Mouse (Mus musculus): ENCODE results near the gene Ank2. TPM values are rescaled to one million over a fixed set of nuclear protein-coding genes. Genes with fewer than 3 reads are reported as not detected.

Ank2 gene
- polyA plus RNA-seq, 1 experiment from 2014 or later = 5.1 TPM

DNA sequence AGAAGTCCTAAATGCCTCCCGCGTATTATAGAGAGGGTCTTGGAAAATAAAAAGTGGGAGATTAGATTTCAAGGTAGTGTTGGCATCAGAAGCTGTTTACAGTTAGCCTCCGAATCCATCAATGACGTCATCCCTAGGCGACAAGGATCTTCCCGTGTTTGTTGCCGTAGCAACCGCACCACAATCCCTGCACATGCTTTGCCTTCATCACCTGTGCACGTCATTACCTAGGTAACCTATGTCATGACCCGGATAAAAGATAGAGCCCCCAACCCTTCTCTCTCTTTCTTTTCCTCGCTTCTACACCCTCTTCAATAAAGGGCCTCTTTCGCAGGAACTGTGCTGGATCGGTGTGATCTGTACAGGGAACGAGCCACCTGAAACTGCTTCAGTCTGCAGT lies 229.5 kb downstream of the Ank2 start:
- H3K4me3 ChIP-seq (ENCODE audit: low read depth, low read length) = no peak overlapping the region
- 82% methylated on average over 14 of the region's 14 CpGs for WGBS (ENCODE audit: insufficient replicate concordance)
- TF ChIP-seq EP300 (IDR thresholded peaks at IDR 0.05; ENCODE audit: low read depth) = no peak
- no peak for TF ChIP-seq CTCF (IDR thresholded peaks at IDR 0.05; ENCODE audit: low read depth)
- DNase-seq (no peak), ATAC-seq (no peak)
- H3K36me3 ChIP-seq (replicated peaks; ENCODE audit: insufficient read depth, low read length) = no peaks in the 10 kb centered on the region
- no peaks in the 10 kb centered on the region for H3K4me1 ChIP-seq (ENCODE audit: insufficient read depth)
- H3K9me3 ChIP-seq (ENCODE audit: low read length) = no peaks in the 10 kb centered on the region
- H3K27me3 ChIP-seq (ENCODE audit: insufficient read depth, low read length) = no peaks in the 10 kb centered on the region
- H3K4me2 ChIP-seq (ENCODE audit: low read depth, low read length) = no peak overlapping the region
- H3K9ac ChIP-seq (replicated peaks) = no peak overlapping the region
- no peak overlapping the region for H3K27ac ChIP-seq (ENCODE audit: low read depth)

DNA sequence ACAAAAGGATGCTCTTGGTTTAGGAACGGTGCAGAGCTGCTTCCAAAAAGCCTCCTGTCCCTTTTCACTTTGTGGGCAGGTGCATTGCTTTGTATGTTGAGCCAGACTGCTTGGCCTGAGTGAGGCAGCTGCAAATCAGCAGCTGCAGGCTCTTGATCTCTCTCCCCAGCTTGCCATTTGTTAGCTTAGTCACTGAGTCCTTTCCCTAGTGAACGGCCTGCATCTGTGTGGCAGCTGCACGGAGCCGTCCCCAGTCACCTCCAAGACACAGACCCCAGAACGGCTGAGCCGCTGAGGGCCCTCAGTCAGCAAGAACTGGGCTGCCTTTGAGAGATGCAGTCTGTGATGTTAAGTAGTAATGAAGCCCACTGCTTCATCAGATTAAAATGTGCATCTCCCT lies 231.3 kb downstream of the Ank2 start:
- Histone ChIP-seq H3K4me1 (ENCODE audit: insufficient read depth) (no peaks in the 10 kb centered on the region), H3K4me2 (ENCODE audit: low read depth, low read length) (no peak overlapping the region), H3K9ac (replicated peaks) (no peak overlapping the region), H3K4me3 (ENCODE audit: low read depth, low read length) (no peak overlapping the region), H3K9me3 (ENCODE audit: low read length) (no peaks in the 10 kb centered on the region), H3K36me3 (replicated peaks; ENCODE audit: insufficient read depth, low read length) (no peaks in the 10 kb centered on the region), H3K27ac (ENCODE audit: low read depth) (no peak overlapping the region), H3K27me3 (ENCODE audit: insufficient read depth, low read length) (no peaks in the 10 kb centered on the region)
- TF ChIP-seq EP300 (IDR thresholded peaks at IDR 0.05; ENCODE audit: low read depth) (no peak), CTCF (IDR thresholded peaks at IDR 0.05; ENCODE audit: low read depth) (no peak)
- no peak for DNase-seq
- no peak for ATAC-seq
- 61% methylated on average over 6 of the region's 6 CpGs for WGBS (ENCODE audit: insufficient replicate concordance)

DNA sequence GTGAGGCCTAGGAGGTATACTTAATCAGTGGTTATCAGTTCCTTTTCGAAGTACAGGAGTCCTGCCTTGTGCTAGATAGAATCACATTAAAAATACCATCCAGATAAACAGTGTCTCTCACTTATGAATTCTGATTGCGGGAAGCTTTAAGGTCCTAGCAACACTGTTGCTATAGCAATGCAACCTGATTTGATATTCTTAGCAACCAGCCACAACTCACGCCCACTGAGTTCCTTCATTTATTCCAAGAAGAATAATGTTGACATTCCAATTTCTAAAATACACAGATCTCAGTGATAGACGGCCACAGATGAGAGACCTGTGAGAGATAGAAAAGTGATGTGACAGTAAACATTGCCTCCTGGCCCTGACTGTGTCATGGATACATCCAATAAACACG lies 233.4 kb downstream of the Ank2 start:
- H3K27me3 ChIP-seq (ENCODE audit: insufficient read depth, low read length) = no peaks in the 10 kb centered on the region

DNA sequence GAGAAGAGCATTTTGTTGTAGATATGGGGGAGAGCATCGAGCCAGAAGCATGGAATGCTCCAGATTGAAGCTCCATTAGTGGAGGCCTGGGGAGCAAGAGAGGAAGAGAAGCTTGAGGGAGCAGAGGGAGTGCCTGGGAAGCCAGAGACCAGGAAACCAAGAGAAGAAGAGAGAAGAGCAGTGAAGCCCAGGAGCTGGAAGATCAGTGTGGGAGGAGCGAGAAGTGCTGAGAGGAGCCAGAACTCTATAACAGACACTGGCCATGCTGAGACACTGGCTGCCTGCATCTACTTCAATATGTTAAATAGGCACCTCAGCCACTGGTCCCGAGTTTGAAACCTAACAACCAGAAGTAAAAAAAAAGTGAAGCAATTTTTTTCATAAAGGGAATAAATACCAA lies 234.0 kb downstream of the Ank2 start:
- TF ChIP-seq CTCF (IDR thresholded peaks at IDR 0.05; ENCODE audit: low read depth) = no peak
- no peak for TF ChIP-seq EP300 (IDR thresholded peaks at IDR 0.05; ENCODE audit: low read depth)
- 61% methylated on average over 3 of the region's 3 CpGs for WGBS (ENCODE audit: insufficient replicate concordance)

More for the DNA sequence above, 233.4 kb downstream of the Ank2 start:
- H3K4me1 ChIP-seq (ENCODE audit: insufficient read depth) = no peaks in the 10 kb centered on the region
- DNase-seq = no peak
- 73% methylated on average over 5 of the region's 5 CpGs for WGBS (ENCODE audit: insufficient replicate concordance)
- no peaks in the 10 kb centered on the region for H3K36me3 ChIP-seq (replicated peaks; ENCODE audit: insufficient read depth, low read length)
- no peak overlapping the region for H3K4me3 ChIP-seq (ENCODE audit: low read depth, low read length)
- TF ChIP-seq EP300 (IDR thresholded peaks at IDR 0.05; ENCODE audit: low read depth) (no peak), CTCF (IDR thresholded peaks at IDR 0.05; ENCODE audit: low read depth) (no peak)
- H3K4me2 ChIP-seq (ENCODE audit: low read depth, low read length) = no peak overlapping the region
- H3K9me3 ChIP-seq (ENCODE audit: low read length) = no peaks in the 10 kb centered on the region
- ATAC-seq = no peak
- H3K27ac ChIP-seq (ENCODE audit: low read depth) = no peak overlapping the region
- no peak overlapping the region for H3K9ac ChIP-seq (replicated peaks)

DNA sequence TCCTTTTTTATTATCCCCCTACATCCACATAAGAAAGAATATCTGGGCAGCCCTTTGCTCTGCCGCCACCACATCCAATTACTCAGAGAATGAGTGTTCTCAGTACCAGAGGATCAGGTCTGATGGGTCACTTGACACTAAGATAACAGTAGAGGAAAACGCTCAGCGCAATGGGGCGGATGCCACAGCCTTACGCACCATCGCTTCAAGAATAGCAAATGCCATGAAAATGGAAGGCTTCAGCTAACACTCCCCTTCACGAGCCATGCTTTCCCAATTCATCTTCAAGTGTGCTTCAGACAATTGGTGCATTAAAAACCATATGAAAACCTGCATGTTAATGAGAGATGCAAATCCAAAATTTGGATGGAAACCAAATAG lies 238.4 kb downstream of the Ank2 start:
- no peaks in the 10 kb centered on the region for H3K9me3 ChIP-seq (ENCODE audit: low read length)
- 75% methylated on average over 7 of the region's 7 CpGs for WGBS (ENCODE audit: insufficient replicate concordance)
- no peaks in the 10 kb centered on the region for H3K27me3 ChIP-seq (ENCODE audit: insufficient read depth, low read length)
- no peak overlapping the region for H3K27ac ChIP-seq (ENCODE audit: low read depth)
- H3K4me1 ChIP-seq (ENCODE audit: insufficient read depth) = no peaks in the 10 kb centered on the region
- no peak overlapping the region for H3K4me3 ChIP-seq (ENCODE audit: low read depth, low read length)
- TF ChIP-seq CTCF (IDR thresholded peaks at IDR 0.05; ENCODE audit: low read depth) = no peak
- TF ChIP-seq EP300 (IDR thresholded peaks at IDR 0.05; ENCODE audit: low read depth) = no peak
- ATAC-seq (no peak), DNase-seq (no peak)
- H3K4me2 ChIP-seq (ENCODE audit: low read depth, low read length) = no peak overlapping the region
- no peak overlapping the region for H3K9ac ChIP-seq (replicated peaks)
- H3K36me3 ChIP-seq (replicated peaks; ENCODE audit: insufficient read depth, low read length) = no peaks in the 10 kb centered on the region

More for the DNA sequence above, 234.0 kb downstream of the Ank2 start:
- H3K4me2 ChIP-seq (ENCODE audit: low read depth, low read length) = no peak overlapping the region
- DNase-seq = no peak
- no peaks in the 10 kb centered on the region for H3K36me3 ChIP-seq (replicated peaks; ENCODE audit: insufficient read depth, low read length)
- H3K4me1 ChIP-seq (ENCODE audit: insufficient read depth) = no peaks in the 10 kb centered on the region
- no peaks in the 10 kb centered on the region for H3K27me3 ChIP-seq (ENCODE audit: insufficient read depth, low read length)
- ATAC-seq = no peak
- H3K4me3 ChIP-seq (ENCODE audit: low read depth, low read length) = no peak overlapping the region
- no peak overlapping the region for H3K27ac ChIP-seq (ENCODE audit: low read depth)
- H3K9me3 ChIP-seq (ENCODE audit: low read length) = no peaks in the 10 kb centered on the region
- H3K9ac ChIP-seq (replicated peaks) = no peak overlapping the region

DNA sequence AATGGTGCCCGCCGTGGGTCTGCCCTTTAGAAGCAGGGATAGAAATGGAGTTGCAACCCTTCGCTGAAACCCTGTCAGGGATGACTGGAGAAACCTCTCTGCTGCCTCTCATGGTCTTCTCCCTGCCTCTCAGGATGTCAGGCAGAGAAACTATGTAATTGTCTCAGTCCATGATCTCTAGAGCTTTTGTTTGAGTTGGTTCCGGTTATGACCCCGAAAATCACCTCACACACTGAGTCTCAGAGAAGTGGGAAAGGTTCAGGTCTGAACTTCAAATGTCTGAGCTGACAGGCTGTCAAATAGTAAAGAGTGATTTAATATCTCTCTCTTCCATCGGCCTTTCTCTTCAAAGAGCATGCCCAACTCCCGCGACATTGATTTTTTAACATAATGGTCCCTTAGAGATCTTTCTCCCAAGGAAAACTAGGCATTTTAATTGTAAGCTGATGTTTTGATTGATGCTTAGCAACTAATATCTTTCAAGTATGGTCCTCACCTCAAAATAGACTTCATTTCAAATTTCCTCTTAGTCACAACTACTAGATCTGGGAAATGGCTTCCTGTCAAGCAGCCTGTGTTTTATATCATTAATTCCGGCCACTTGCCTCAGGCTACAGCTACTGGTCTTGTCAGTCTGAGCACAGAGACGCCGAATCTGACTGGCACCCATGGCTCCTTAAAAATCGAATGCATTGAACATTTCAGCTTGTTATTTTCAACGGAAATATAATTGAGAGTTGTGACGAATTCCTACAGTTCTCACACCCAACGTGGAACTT lies 239.0 kb downstream of the Ank2 start:
- Histone ChIP-seq H3K4me2 (ENCODE audit: low read depth, low read length) (no peak overlapping the region), H3K36me3 (replicated peaks; ENCODE audit: insufficient read depth, low read length) (no peaks in the 10 kb centered on the region), H3K27me3 (ENCODE audit: insufficient read depth, low read length) (no peaks in the 10 kb centered on the region), H3K9ac (replicated peaks) (no peak overlapping the region), H3K9me3 (ENCODE audit: low read length) (no peaks in the 10 kb centered on the region), H3K4me3 (ENCODE audit: low read depth, low read length) (no peak overlapping the region), H3K4me1 (ENCODE audit: insufficient read depth) (no peaks in the 10 kb centered on the region), H3K27ac (ENCODE audit: low read depth) (no peak overlapping the region)
- TF ChIP-seq CTCF (IDR thresholded peaks at IDR 0.05; ENCODE audit: low read depth) = no peak
- TF ChIP-seq EP300 (IDR thresholded peaks at IDR 0.05; ENCODE audit: low read depth) = no peak
- DNase-seq (no peak), ATAC-seq (no peak)
- WGBS (ENCODE audit: insufficient replicate concordance) = 76% methylated on average over 15 of the region's 15 CpGs

Measured in liver, postnatal 0 days (tissue).